Mouse (Mus musculus) skeletal muscle tissue, adult 2 months (tissue): Measurements from ENCODE around the gene Cpz.

Experiments
- DNase-seq: peaks from one replicate; pipeline ENCODE4 v3.0.0-alpha.2; 2012; ENCODE audit warnings: low read depth, low spot score

The Cpz gene

DNA sequence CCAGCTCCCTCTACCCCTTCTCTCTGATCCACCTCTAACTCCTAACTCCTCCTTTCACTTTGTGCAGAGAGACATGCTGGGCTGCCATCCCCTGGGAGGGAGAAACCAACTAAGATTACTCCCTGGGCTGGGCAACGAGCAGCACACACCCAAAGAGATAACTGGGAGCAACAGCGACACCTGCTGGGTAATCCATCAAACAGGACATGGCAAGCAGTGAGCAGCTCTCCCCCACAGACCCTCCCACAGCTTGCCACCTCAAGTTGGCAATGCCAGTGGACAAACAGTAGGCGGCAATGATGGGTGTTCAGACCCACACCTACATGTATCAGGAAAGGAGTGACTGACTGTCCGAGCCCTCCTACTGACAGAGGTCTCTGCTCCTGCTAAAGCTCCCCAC lies 4.9 kb upstream of the Cpz start:
- no peak for DNase-seq

DNA sequence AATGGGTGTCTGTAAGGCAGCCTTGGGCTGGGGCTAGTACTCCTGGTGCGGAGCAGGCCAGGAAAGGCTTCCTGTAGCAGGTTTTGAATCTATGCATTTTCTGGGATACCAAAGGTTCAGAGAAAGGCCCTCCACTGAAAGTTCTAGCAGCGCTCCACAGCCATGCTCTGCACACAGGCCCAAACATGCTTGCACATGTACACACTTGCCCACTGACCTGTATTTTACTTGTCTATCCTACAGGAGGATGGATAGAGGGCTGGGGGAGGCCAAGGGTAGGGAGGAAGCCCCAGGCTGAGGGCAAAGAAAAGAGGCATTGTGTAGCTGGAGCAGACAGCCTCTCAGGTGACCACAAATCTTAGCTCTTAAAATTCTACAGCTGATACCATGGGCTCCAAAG lies 1.1 kb downstream of the Cpz start:
- DNase-seq = no peak

DNA sequence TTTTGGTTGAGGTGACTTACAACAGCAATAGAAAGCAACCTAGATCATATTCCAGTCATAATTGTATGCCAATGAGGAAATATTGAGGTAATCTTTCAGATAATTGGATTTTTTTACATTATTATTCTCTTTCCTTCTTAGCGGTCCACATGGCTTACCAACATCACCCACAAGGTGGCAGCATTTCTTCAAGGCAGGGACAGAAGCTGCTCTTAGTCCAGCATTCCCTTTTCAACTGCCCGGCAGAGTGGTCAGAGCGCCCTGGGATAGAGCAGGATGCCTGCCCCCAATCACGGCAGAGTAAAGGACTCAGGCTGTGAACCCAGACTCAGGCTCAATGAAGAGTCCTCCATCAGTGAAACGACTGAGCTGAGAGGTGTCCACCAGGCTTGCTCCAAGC lies 1.8 kb downstream of the Cpz start:
- peak; percentile 52 for DNase-seq

DNA sequence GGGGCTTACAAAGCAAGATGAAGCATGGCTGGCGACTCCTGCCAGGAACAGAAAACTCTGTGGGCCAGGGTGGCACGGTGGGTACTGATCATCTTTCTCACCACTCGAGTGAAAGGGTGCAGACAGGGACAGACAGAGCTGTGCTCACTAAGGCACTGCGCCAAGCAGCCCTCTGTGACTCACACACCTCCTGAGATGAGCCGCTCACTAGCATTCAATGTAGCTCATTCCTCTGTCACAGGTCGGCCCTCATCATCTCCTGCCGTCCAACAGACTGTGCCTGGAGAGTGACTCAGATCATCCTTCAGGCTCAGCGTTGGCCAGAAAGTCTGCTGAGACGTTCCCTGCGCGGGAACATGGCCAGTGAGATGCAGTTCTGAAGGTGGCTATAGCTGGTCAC lies 8.7 kb downstream of the Cpz start:
- no peak for DNase-seq

DNA sequence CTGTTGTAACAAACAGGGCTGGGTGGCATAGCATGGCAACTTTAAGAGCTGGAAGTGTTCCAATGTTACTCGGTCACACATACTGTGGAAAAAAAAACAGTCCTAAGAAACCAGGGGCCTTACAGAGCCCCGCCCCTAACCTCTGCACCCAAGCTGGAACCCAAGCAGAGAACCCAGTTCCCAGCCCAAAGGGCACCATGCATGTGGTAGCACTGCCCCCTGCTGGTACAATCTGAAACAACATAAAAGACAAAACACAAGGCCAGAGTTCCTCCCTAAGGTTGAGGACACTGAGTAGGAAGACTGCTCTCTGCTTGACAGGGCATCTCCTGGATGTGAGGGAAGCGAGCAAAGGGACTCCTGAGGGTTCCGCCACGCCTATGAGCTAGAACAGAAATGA lies 14.9 kb downstream of the Cpz start:
- peak; percentile 33 for DNase-seq

DNA sequence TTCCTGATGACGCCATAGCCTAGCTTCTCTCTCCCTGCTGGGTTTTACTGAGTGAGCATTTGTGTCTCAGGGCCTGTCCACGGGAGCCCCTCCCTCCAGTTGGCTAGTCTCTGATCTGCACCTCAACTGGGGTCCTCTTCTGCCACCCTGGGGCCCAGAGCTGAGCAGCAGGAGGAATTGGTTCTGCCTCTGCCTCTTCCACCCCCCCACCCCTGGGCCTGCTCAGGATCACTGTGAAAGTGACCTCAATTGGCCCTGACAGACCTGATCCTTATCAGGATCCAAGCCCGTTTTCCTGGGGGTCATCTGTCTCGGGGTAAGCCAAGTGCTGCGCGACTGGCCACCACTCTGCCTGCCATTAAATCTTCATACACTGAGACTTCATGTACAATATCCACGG lies 20.5 kb downstream of the Cpz start:
- no peak for DNase-seq

DNA sequence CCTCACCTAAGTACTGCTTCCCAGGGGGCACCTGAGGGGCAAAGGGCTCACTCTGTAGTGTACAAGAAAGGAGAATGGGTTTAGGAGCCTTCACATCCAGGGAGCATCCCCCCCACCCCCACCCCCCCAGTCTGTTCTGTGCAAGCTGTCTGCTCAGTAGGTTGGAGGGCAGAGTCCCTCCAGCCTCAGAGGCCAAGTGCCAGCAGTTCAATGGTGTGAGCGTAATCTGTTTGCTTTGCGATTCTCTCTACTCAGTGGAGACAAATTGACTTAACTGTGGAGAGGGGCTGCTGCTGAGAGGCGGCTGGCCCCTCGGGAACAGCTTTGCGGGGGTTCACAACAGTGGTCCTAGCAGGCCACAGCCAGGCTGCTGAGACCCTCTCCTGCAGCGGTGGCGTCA lies 28.2 kb downstream of the Cpz start:
- no peak for DNase-seq

DNA sequence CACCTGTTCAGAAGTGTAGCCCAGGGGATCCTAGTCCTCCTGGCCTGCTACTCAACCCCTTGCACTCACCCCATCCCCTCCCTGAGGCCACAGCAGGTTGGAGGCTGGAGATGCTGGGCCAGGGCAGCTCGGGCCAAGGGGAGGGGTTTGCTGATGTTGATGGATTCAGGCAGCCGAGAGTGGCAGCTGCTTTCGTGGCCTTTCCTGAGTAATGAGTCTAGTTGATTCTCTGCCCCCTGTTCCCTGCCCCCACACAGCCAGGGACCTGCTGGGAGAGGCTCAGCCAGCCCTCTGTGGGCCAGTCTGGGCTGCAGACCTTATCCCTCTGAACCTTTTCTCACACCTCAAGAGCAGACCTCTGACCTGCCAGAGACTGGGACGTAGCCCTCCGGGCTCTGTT lies 29.5 kb downstream of the Cpz start:
- DNase-seq = no peak

DNA sequence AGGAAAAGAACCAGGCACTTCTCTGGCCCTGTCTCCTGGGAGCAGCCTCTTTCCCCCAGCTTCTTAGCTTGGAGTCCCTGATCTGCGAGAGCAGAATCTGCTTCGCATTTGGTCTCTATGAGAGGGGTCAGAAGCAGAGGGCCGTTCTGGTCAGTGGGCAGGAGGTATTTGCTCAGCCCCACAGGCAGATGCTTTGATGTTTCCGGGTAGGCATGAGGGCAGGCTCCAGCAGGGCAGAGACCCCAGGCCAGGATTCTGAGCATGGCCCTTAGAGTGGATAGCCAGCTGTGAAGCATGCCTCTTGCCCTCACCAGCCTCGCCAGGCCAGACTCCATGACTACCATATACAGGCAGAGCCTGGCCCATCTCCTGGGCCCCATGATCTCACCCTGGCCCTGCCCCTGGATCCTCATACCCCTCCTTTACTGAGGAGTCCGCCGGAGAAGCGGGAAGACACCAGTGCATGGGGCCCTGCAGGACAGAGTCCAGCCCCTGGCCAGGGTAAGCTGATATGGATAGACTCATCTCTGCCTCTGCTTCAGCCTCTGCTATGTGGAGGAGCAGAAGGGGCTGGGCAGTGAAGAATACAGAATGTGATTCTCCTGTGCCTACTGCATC lies 30.6 kb downstream of the Cpz start:
- no peak for DNase-seq

DNA sequence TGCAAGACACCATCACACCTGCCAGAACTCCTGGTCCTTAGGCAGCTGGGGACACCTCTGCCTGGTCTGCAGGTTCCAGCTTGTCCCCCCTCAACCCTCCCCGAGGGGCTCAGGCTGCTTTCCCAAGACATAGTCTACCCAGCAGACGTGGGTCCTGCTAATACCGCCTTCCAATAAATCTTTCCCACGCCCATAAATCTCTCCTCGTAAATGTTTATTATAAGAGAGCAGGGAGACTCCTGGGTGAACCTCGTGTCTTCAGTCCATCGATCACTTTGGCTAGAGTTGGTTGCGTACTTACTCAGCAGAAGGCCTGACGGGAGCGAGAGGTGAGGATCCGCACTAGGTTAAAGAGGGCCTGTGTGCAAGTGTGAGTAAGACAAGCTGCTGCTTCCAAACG lies 31.7 kb downstream of the Cpz start:
- no peak for DNase-seq

DNA sequence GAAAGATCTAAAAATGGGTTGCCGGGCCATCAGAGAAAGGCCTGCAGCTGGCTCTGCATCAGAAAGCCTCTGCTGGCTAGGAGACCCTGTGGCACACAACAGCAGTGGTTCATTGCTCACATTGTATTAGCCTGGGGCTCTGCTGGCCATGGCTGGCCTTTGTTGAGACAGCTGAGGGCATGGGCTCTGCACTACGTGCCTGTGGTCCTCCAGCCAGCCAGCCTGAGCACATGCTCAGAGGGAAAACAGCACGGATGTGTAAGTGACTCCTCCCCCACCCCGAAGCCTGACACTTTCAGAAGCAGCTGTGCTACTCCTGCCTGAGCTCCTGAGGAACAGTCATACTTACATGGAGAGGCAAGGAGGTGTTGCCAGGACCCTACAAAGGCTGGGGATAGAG lies 46.0 kb downstream of the Cpz start:
- no peak for DNase-seq

DNA sequence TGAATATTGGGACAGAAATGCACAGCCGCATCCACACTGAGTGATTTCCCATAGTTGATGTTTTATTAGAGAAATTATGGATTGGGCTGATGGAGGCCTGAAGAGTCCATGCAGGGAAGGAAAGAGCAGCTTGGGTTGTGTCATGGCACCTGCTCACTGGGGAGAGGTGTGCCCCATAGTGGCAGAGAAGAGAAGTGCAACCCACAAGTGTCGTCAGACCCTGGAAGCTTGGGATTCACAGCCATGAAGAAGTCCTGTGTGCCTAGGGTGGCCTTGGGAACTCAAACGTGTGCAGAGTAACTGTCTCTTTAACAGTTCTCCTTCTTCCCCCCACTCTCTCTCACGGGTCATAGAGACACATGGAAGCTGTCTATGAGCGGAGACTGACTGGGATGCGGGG lies 50.3 kb downstream of the Cpz start:
- DNase-seq = no peak

DNA sequence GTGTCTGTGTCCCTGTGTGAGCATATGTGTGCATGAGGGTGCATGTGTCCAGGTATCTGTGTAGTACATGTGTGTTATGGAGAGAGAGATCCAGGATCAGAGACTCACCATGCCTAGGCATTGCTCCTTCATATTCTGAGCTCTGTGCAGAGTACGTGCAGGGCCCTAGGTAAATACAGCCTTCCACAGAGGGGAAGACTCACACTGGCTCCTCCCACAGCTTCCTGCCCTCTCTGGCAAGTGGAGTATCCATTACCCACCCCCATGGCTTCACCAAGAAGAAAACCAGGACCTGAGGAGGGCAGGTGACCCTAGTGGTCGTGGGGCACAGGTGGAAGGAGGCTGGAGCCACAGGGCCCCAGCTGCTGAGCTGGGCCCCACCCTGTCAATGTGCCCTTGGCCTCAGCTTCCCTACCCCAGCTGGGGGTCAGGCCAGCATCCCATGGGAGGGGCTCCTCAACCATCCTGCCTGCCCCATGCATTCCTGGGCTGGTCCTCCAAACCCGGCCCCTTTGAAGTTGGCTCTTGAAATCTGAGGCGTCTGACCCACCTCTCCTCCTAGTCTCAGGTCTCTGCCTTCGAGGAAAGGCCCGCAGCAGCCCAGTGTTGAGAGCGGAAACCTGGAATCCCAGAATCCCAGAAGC lies 54.5 kb downstream of the Cpz start:
- DNase-seq = no peak

DNA sequence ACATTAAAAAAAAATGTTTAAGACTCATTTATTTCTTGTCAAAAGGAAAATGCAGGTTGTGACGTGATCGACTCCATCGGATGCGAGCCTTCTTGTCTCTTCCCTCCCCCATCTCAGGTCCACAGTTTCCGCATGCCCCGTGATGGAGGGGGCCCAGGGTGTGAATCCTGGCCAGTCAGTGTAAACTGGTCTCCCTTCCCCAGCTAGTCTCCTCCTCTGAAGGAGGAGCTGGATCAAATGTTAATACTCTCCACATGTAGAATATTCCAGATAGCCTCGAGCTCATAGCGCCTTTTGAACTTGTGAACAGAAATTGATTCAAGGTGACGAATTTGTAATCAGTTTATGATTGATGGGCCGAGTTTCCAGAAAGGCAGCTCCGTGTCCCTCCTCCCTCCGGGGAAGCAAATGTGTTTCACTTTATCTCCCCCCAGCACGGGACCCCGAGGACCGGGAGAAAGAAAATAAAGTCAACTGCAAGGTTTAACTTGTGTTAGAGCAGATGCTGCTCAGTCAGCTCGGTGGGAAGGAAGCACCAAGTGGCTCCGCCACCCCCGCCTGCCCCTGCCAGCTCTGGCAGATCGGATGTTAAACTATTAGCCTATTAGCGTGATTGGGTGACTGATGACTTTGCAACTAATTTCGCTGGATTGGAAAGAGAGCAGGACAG lies 59.4 kb downstream of the Cpz start:
- DNase-seq = no peak

DNA sequence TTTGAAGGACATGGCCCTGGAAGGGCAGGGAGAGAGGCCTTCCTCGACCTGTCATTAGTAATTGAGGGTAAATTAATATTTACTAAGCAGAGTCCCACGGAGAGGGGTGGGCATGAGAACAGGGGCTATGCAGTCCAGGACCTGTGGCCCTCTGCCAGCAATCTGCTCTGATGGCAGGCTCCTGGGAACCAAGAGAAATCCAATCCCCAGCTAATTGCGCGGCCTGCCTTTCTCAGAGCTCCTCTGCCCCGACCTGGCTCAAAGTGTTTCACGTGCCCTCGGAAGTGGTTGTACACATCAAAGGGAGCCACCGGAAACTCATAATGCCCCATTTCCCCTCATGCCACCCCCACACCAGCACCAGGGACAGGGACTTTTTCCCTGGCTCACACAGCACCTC lies 63.4 kb downstream of the Cpz start:
- no peak for DNase-seq

DNA sequence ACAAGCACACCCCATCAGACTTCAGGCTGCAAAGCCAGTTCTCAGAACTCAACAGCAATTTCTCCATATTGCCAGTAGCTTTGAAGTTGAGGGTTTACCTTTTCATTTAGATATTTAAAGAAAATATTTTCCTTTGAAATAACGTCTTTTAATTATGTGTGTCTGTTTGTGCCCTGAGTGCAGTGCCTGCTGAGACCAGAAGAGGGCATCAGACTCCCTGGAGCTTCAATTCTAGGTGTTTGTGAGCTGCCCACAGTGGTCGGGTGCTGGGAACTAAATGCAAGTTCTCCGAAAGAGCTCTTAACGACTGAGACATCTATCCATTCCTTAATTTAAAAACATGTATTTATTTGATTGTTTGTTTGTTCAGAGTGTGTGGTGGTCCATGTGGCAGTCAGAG lies 65.7 kb downstream of the Cpz start:
- no peak for DNase-seq

DNA sequence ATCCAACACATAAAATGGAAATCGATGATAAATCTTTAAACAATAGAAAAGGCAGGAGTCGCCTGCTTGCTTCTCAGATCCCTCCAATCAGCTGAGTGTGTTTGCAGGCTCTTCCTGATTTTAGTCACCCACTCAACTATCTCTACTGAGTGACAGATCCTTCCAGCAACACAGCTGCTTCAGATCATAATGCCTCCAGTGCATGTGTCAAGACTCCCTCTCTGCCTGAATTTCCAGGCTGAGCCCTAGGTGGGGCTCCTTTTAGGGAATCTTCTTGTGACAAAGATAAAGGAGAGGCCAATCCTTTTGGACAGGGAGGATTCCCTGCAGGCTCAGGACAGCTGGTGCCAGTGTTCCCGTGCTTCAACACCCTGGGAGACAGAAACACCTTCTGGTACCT lies 67.2 kb downstream of the Cpz start:
- no peak for DNase-seq

DNA sequence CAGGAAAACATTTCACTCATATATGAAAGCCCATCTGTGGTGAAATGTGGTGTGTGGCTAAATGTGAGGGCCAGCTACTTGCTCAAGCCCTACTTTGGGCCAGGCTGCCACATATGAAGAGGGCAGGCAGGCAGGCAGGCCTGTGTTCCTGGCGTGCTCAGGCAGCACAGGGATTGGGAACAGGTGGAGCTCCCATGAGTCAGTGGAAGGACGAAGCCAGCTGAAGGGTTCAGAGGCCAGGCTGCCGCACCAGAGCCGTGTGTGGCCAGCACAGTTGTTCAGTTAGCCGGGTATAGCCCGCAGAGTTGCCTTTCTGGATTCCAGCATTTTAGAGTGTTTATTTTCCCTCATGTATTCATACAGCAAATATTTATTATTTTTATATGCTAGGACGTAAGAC lies 68.1 kb downstream of the Cpz start:
- DNase-seq = no peak

DNA sequence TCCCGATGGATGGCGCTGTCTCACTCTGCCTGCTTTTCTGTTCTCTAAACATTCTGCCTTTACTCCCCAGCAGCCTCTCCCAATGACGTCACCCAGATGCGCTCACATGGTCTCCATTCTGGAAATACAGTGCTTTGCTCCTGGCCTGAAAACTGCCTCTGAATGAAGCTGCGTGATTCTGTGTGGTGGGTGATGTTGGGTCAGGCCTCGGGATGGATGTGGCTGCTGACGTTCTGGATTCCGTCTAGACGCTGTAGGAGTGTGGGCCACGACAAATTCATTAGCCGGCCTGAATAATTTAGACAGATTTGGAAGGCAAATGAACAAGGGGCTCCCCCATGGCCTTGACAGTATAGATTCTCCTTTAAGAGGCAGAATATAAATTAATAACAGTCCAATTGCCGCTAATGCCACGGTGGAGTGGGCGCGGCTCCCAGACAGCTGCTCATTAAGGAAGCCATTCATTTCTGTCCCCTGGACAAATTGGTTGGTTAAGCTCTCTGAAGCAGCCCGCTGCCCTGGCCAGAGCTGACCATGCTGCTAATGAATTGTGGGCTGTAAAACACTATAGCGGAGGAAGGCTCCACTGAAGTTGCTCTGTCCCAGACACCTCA lies 71.2 kb downstream of the Cpz start:
- no peak for DNase-seq
